Mouse (Mus musculus) left cerebral cortex, postnatal 10 days (tissue): ENCODE results near the gene Vmn2r32. TPM values are rescaled to one million over a fixed set of nuclear protein-coding genes. Genes with fewer than 3 reads are reported as not detected.
"Not testable (repeated sequence)": the region's sequence is repeated elsewhere in the genome, so short reads cannot be mapped to it uniquely, and the experiment has no call there.

Experiments
- DNase-seq, 2 experiments: peaks; one replicate each; pipeline ENCODE4 v3.0.0; 2021 to 2022; ENCODE audit warnings: low spot score in 2 of 2, mixed read lengths in 1 of 2; ENCODE audit errors: extremely low spot score in 1 of 2
- intact Hi-C: fragments of 180-260 bp; cut with DNase I; formaldehyde crosslinking; loops from one replicate; pipeline ENCODE4 v1.15.1; 2025
- total RNA-seq, 2 experiments: library from RNA; stranded (reverse); gene quantifications; 2 replicates each; pipeline ENCODE4 v1.2.3; 2021

The Vmn2r32 gene
- total RNA-seq, result not detected

- DNase-seq, intact Hi-C loops: not testable (repeated sequence)
Observed at GRCm38 (mm10) chr7:7479918-7480317, at the start of gene Vmn2r32. Vmn2r32 (minus strand) TSS chr7:7480018.

Other genes with a start within 250 kb of the Vmn2r32 start
- gene Vmn2r29, start 232.7 kb downstream of the Vmn2r32 start, total RNA-seq, result 1 to 10 TPM; 2.0 to 2.2 TPM
- 10 to 100 TPM; 12.3 to 13.5 TPM for gene Gm45844, start 201.7 kb downstream of the Vmn2r32 start, total RNA-seq
- 100 to 1,000 TPM; 171 to 174 TPM for gene Clcn4, start 179.2 kb downstream of the Vmn2r32 start, total RNA-seq
- under 1 TPM; 0.10 to 0.15 TPM for gene Vmn2r30, start 142.4 kb downstream of the Vmn2r32 start, total RNA-seq
- gene Gm45783, start 105.4 kb downstream of the Vmn2r32 start, total RNA-seq, result not detected
- gene Vmn2r31, start 80.3 kb downstream of the Vmn2r32 start, total RNA-seq, result not detected
- not detected for gene Vmn2r33, start 86.8 kb upstream of the Vmn2r32 start, total RNA-seq
- gene Vmn2r34, start 209.5 kb upstream of the Vmn2r32 start, total RNA-seq, result not detected